Mouse (Mus musculus) c-Kit-negative CD71-positive TER-119-positive erythroid progenitor cells, embryonic 14.5 days (primary cell): Measurements from ENCODE around the gene Chordc1.
A peak's percentile ranks its signal among the peaks of the same experiment; 100 is the strongest.
"Not testable (repeated sequence)": the region's sequence is repeated elsewhere in the genome, so short reads cannot be mapped to it uniquely, and the experiment has no call there.

ENCODE experiments used
- DNase-seq: peaks from one replicate; pipeline ENCODE4 v3.0.0-alpha.2; 2013; ENCODE audit warnings: low read depth, low spot score

The Chordc1 gene

GRCm38 (mm10) chr9:18291571-18292429, at the start of gene Chordc1:
Gene Chordc1, plus strand, starts transcription at chr9:18292125.
- peak; percentile 74 for DNase-seq

GRCm38 (mm10) chr9:18275901-18276300, 16.0 kb upstream of the Chordc1 start:
- no peak for DNase-seq

GRCm38 (mm10) chr9:18276844-18277243, 15.1 kb upstream of the Chordc1 start:
- DNase-seq: no peak

GRCm38 (mm10) chr9:18277497-18277896, 14.4 kb upstream of the Chordc1 start:
- no peak for DNase-seq

- not testable (repeated sequence) for DNase-seq
These were observed 13.2 kb upstream of the Chordc1 start for GRCm38 (mm10) chr9:18278693-18279092.

- DNase-seq: peak; percentile 33
These were observed 558 bp downstream of the Chordc1 start for GRCm38 (mm10) chr9:18292443-18292922.

GRCm38 (mm10) chr9:18293026-18293781, 1.3 kb downstream of the Chordc1 start:
- DNase-seq: peak; percentile 29

GRCm38 (mm10) chr9:18298301-18298700, 6.4 kb downstream of the Chordc1 start:
- no peak for DNase-seq

- DNase-seq: no peak
These were observed 28.1 kb downstream of the Chordc1 start for GRCm38 (mm10) chr9:18319990-18320389.
